Mouse (Mus musculus): Measurements from ENCODE around the gene Cpne4.

Gene Cpne4

DNA sequence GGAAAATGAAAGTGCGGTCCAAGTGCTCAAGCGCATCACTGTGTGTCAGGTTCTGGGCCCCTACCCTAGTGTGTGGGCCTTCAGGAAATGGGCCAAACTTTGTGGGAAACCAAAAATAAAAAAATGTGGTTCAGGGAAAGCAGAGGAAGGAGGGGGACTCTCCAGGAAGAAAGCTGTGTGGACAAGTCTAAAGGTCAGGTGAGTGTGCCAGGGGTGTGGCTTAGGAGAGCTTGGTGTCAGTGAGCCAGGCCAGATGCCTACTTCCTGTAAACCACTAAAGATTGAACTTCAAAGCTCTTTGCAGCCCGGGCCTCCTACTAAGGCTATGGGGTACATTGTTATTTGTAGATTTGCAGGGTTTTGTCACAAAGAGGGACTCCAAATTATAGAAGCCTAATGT is 327.1 kb downstream of the Cpne4 start:
- DNase-seq (ENCODE audit: low spot score in 2 of 2), result no peak

DNA sequence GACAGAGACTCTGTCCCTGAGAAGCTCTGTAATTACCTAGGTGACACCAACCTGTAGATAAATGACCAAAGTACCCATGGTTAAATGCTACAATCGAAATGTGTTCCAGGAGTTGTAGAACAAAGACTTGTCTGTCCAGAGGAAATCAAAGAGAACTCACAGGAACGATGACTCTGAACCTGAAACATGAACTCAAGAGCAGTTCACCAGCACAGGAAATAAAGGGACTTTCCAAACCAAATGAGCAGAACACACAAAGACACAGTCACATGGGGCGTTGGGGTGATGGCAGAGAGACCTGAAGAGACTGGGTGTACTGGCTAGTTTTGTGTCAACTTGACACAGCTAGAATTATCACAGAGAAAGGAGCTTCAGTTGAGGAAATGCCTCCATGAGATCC is 329.9 kb downstream of the Cpne4 start:
- no peak for DNase-seq (ENCODE audit: low spot score in 2 of 2)

DNA sequence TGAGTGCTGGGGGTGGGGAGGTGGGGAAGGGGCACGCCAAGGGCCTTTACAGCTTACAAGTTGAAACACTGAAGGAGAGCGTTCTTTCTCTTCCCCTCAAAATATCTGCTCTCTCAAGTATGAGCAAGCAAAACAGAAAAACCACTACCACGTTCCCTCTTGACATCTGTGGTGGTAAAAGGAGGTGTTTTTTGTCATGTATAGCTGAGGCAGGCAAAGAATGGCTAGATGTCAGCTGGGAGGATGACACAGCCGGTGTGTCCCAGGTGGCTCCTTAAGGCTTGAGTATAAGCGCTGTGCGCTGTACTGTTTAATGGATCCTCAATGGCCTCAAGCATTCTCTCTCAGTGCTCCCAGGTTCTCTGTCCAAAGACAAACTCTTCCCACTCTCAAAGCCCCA is 331.5 kb downstream of the Cpne4 start:
- DNase-seq (ENCODE audit: low spot score in 2 of 2), result no peak

DNA sequence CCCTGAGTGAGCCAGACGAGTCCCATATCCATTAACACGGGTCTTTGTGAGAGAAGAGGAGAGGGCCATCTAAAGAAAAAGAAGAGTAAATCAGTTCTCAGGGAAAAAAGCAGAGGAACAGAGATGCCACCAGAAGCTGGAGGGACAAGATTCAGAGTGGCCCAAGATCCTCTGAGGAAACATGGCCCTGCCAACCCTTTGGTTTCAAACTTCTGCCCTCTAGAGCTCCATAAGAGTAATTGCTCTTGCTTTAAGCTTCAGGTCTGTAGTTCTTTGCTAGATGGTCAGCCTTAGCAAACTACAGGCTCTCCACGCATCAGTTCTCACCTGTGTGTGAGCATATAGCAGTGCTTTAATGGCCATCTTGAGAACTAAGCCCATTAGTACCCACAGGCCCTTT is 343.4 kb downstream of the Cpne4 start:
- DNase-seq (ENCODE audit: low spot score in 2 of 2), result no peak

DNA sequence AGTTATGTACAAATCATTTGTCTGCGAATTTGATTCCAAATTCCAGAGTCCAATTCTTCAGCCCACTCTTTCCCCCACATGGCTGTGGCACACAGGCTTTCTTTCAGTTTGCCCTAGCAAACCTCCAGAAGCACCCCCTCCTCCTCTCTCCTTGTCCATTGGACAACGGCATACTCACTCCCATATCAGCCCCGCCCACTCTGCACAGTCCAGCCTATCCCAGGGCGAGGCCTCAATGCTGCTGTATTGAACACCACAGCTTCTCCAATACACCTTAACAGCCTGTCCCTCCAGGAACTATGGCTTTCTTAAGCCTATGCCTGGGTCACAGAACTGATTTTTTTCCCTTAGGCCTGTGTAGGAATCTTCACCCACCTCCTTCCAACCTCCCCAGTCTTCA is 348.3 kb downstream of the Cpne4 start:
- DNase-seq (ENCODE audit: low spot score in 2 of 2), result no peak

DNA sequence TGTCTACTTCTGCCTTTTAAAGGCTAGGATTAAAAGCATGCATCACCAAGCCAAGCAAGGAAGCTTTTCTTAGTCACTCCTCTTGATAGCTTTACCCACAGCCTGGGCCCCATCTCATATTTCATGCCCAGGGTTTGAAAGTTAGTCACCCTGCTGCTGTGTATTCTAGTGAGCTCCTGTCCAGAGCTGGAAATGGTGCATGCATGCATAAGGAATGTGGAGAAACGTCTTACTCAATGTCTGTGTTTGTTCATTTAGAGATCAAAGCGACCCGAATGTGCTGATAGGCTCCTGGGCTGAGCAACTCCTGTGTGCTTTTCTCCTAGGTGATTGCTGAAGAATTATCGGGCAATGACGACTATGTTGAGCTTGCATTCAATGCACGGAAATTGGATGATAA is 354.0 kb downstream of the Cpne4 start:
- no peak for DNase-seq (ENCODE audit: low spot score in 2 of 2)

DNA sequence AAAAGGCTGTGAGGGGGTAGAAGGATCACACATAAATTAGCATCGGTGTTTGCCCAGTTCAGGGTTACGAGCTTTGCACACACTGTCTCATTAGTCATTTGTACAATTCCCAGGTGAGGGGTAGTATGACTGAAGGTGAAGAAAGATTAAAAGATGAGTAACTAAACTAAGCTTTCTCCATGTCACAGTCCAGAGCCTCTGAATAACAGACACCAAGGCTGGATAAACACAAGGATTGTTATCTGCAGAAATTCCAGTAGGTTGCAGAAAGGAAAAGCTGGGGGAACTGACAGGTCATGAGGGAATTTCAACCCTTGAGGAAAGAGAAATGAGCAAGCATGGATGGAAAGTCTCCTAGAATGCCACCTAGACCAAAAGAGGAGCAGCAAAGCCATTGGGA is 354.7 kb downstream of the Cpne4 start:
- DNase-seq (ENCODE audit: low spot score in 2 of 2), result no peak

DNA sequence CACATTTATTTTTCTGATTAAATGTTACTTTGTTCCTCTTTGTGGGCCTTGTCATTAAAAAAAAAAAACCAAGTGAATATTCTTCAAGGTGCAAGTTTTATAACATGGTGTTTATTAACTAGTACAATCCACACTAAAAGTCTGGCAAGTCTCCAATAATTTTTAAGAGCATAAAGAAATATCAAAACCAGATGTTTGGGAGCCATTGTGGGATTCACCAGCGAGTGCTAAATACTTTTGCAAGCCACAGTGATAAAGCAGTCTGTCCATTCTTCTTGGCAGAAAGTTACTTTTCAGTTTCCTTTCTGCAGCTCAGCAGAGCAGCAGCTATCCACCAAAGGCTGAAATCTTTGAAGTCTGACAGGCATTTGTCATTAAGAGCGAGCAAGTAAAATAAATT is 365.6 kb downstream of the Cpne4 start:
- no peak for DNase-seq (ENCODE audit: low spot score in 2 of 2)

DNA sequence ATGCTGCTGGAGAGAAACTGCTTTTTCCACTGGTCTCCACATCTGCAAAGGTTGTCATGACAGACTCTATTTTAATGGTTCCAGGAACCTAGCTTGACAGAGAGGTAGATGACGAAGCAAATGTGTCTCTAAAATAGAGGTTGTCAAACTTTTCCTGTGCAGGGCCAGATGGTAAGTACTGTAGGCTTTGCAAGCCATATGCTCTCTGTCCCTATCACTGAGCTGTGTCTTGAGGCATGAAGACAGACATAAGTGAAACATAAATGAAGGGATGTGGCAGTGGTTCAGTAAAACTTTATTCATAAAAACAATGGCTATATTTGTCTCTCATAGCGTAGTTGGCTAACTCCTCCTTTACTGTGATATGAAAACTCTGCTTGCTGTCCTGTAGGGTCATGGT is 366.2 kb downstream of the Cpne4 start:
- DNase-seq (ENCODE audit: low spot score in 2 of 2), result no peak

DNA sequence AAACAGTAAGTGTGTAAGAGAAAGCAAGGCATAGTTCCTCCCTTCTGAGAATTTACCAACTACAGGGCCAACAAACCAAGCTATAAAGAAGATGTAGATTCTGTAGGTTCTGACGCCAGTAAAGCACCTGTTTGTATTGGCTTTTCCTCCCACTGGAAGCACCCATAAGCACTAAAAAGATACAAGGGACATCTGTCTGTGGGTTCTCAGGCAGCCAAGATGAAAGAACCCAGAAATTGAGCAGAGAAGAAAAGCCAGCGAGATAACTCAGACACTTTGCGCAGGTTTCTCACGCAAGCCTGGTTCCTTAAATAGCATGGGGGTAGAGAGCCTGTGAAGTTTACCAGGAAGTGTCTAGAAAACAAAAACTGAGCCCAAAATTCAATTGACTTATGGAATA is 374.1 kb downstream of the Cpne4 start:
- DNase-seq (ENCODE audit: low spot score in 2 of 2), result no peak

DNA sequence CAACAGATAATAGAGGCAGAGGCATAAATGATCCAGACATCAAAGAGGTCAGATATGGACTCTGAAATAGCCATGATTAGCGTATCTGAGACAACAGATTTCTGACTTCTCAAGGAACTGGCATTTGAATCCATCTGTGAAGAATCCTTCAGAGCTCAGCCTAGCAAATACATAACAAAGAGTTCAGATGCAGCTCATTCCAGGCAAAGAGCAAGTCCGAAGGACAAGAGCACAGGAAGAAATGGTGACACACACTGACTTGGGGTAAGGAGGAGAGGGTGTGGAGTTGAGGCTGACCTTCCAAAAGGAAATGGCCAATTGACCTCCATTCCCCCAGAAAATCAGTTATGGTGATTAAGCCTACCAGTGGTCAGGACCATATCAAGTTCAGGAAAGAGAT is 375.0 kb downstream of the Cpne4 start:
- DNase-seq (ENCODE audit: low spot score in 2 of 2), result no peak

DNA sequence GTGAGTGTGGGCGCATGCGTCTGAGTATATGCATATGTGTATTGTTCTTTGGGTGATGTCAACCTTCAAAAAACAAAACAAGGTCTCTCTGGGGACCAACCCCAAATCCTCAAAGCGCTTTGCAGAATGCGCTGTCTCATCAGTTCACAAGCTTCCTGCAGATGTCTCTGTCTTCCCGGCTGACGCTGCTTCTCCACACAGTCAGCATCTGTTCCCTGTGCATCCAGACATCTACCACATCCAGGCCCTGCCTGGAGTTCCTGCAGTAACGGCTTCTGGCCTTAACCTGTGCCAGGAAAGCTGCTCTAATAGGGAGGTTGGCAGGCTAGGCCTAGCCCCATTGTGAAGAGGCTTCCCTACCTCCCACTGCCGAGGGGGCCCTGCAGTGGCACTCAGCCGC is 381.7 kb downstream of the Cpne4 start:
- no peak for DNase-seq (ENCODE audit: low spot score in 2 of 2)

DNA sequence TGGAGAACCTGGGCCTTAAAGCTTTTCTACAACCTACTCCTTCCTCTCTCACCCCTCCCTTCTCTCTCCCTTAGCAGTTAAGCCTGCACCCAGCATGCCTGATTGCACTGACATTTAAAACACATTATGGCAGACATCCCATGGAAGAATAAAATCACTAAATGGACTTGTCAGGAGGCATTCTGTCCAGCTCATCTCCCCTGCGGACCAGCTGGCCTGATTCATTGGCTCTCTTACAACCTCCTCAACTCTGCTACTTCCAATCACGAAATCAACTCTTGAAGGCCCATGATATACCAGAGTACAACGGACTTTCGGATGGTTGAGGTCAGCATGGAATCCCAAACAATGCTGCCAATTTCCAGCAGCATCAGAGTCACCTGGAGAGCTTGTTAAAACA is 393.3 kb downstream of the Cpne4 start:
- DNase-seq (ENCODE audit: low spot score in 2 of 2), result no peak

DNA sequence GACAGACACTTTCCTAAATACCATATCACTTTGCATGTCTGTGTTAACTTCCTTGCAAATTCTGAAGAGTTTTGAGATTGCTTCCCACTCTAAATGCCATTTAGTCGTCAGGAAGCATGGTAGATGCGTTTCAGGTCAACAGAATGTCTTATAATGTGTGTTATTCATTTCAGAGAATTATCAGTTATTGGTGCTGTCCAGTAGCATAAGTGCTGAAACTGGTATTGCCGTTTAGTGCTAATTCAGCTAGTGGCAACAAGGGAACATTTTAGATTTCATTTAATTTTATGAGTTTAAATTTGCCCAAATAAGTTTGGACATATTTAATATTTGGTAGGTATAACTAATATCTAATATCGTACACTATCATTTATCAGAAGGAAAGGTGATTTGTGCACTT is 403.5 kb downstream of the Cpne4 start:
- DNase-seq (ENCODE audit: low spot score in 2 of 2), result no peak

DNA sequence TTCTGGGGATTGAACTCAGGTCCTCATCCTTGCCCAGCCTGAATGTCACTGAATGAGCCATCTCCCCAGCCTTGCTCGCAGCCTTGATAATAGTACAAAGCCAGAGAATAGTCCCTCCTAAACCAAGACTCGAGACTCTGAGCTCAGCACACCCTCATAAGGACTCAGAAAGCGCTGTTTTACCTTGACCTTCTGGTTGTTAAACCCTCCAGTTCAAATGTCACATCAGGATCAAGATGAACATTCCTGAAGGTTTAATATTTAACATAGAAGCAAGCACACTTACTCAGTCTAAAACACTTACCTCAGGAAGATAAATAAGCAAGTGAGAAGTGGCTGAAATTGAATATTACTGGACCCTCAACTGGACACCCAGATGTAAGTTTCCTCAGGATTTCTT is 405.1 kb downstream of the Cpne4 start:
- no peak for DNase-seq (ENCODE audit: low spot score in 2 of 2)

DNA sequence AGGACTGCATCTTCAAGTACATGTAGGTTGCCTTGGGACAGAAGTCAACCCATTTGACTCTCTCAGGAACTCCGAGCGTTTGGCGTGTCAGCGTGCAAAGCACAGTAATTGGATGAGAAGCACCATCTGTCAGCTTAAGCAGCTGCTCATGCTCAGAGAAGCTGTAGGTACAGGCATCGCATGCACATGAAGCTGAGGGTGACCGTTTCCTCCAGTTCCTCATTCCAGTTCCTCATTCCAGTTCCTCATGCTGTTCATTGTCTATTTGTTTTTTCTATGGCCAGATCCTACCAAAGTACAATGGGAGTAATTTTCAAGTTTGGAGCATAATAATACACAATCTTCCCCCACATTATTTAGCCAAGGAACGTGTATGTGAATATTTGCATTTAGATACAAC is 425.7 kb downstream of the Cpne4 start:
- DNase-seq (ENCODE audit: low spot score in 2 of 2), result peak in 1 of 2 experiments; percentile 19

DNA sequence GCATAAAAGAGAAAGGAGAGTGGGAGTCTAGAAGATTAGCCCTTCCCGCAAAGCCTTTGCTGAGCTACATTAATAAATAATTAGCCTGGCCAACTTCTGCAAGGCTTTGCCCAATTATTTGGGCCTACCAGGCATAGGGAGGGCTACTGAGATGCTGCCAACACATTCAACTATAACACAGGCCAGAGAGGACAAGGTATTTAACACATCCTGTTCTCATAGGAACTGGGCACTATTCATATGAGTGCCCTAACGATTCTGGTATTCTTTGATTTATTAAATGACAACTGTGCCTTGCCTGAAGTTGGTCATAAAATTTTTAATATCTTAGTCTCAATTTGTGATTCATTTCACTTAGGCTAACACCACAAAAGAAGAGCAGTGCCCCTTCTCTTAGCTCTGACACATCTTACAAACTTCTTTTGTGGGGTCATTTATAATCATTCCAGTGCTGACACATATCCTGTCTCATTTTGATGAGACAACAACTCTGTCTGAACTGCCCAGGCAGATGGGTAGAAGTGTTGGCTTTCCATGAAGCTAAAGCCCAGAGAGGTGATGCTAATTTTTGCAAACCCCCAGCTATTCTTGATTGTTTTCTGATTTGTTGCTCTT is 435.0 kb downstream of the Cpne4 start:
- DNase-seq (ENCODE audit: low spot score in 2 of 2), result no peak

DNA sequence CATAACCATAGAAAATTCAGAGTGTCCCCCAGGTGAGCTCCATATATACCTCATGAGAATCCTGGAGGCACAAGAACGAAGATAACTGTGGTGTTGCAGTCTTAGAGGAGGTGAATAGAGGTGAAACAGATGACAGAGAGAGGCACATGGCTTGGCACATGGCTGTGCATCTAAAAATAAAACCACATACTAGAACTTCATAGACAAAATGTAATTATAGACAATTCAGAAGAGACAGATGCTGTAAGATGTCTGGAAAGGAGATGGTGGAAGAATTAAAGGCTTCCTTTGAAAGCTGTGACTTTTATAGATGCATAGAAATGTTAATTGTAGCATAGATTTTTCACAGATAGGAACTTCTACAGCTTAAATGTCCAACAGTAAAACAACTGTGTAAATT is 451.1 kb downstream of the Cpne4 start:
- DNase-seq (ENCODE audit: low spot score in 2 of 2), result peak; percentile 7 to 36

DNA sequence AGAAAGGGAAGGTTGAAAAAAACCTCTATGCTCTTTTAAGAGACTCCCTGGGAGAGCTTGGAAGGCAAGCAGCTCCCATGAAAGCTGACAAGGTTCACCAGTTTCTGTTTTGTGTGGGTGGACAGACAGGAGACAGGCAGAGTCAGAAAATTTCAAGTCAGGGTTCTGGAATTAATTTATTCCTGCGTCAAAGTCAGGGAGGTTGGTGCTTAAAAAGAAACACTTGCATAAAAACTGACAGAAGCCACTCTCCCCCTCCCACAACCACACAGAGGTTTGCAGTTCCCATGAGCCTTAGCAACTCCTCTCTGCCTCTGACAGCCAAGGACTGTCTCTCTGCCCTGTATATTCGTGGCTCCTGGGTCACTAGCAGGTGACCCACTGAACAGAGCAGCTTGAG is 463.6 kb downstream of the Cpne4 start:
- DNase-seq (ENCODE audit: low spot score in 2 of 2), result no peak

DNA sequence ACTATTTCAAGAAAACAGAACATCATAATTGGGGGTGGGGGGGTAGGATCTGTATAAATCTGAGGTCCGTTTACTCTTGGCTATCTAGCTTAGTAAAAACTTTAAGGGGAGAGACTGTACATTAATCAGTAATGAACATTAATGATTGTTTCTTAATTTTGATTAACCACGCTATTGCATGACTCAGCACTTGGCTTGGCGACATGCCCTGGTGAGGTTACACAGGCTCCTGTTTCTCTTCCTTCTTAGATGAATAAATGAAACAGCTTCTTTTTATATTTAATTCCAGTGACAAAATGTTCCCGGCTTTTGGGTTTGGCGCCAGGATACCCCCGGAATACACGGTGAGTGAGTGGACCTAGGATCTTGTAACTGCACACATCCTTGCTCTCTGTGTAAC is 471.1 kb downstream of the Cpne4 start:
- DNase-seq (ENCODE audit: low spot score in 2 of 2), result no peak

DNA sequence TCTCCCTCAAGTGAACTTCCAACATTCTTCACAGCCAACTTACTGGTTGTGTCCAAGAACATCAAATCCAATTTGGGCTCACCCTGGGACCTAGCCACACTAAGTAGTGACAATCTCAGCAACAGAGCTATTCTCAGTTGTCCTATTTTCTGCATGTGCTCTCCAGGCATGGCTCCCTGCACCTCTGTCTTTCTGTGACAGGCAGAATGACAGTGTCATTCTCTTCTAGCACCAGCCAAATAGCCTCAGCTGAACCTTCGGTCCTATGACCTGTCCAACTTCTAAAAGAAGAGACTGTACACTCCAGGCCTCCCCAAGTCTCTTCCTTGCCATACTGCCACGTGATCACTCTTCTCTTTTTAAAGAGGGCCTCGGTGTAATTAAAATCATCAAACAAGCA is 481.2 kb downstream of the Cpne4 start:
- DNase-seq (ENCODE audit: low spot score in 2 of 2), result peak; percentile 58 to 68

DNA sequence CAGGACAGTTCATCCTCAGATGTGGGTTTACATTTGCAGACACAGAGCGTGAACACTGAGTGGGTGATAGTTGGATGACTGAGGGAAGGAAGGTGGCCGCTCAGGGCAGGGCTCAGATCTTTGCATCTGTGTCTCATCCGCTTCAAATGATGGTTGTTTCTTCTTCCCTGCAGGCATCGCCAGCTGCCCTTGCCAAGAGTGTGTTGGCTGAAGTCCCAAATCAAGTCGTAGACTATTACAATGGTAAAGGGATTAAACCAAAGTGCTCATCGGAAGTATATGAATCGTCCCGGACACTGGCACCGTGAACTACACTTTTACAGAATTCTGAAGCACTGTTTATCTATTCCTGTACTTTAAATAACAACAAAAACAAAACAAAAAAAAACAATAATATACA is 485.5 kb downstream of the Cpne4 start:
- no peak for DNase-seq (ENCODE audit: low spot score in 2 of 2)

DNA sequence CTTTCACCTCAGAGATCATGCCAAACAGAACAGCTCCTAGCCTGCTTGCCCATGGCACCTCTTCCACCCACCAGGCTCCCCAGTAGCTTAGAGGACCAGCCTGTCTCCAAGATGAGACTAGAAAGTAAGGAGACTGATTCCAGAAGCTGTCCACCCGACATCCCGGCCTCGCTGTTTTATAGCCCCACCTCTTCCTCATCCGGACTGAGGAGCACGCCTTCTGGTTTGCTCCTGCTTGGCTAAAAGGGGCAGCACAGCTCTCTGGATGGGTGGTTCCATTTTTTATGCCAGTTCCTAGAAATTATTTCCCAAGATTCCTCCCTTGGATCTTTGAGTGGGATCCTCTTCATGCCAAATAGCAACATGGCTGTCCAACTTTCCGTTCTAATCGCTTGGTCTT is 486.6 kb downstream of the Cpne4 start:
- peak in 1 of 2 experiments; percentile 2 for DNase-seq (ENCODE audit: low spot score in 2 of 2)

DNA sequence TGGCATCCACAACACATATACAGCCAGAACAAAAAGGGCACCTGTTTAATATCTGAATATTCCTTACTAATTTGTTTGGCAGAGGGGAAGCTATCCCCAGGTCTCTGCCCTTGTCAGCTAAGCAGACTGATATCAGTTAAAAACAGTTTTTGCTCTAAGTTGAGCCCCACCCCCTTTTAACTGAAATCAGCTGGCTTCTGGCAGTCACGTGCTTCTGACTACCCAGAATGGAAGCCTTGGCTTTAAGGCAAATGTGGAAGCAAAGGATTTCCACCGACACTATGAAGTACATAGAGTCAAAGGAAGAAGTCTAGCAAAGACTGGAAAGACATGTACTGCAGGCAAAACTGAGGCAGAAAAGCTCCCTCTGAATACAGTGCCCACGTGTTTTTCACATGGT is 490.8 kb downstream of the Cpne4 start:
- DNase-seq (ENCODE audit: low spot score in 2 of 2), result no peak

DNA sequence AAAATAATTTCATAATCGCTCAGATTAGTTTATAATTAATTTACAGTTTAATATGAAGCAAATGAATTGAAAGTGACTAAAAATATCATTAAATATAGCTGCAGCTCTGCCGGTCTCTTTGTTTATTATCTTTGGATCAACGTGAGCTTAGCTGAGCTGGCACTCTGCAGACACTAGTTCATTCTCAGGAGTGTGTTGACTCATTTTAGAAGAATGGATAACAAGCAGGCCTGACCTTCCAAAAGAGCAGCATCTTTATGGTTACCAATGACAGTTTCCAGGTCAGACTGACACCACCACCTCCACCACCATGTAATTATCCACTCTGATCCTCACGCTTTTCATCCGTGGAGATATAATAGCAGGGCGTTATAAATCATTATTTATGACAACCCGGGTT is 498.9 kb downstream of the Cpne4 start:
- no peak for DNase-seq (ENCODE audit: low spot score in 2 of 2)

Data from heart, adult 9 months (tissue).